Mouse (Mus musculus) skeletal muscle tissue, adult 2 months (tissue): Measurements from ENCODE around the gene 1700123O20Rik.

ENCODE experiments used
- DNase-seq: peaks from one replicate; pipeline ENCODE4 v3.0.0-alpha.2; 2012; ENCODE audit warnings: low read depth, low spot score

The 1700123O20Rik gene

DNA sequence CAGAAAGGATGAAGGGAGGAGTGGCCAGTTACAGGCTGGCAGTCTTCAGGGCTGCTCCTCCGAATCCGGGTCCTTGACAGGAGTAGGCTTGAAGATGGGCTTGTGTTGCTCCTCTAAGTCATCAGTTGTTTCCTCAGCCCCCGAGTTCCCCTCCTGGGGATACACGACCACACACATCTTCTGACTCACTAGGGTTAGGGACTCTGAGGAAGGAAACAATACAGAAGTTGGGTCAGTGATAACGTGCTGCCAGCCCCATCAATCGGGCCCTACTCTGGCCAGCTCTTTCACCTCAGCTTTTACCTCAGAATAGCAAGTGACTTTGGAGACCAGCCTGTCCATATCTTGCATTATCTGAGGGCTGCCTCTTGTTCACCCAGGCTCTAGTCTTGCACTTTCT, 38.0 kb downstream of the 1700123O20Rik start:
- no peak for DNase-seq

DNA sequence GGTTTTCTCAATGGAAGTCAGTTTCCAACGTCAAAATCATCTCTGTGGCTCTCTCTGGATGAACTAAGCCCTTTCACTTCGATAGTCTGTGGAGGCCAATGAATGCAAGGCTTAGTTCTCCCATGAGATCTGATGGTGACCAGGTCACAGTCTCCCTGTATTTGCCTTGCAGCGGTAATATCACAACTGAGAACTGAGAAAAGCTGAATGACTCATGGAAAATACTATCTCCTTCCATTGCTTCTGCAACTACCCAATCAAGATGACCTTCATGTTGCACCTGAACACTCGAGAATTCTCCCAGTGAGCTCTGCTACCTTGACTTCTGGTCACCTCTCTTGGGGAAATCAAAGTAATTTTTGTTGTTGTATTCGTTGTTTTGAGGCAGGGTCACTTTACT, 41.5 kb downstream of the 1700123O20Rik start:
- no peak for DNase-seq

DNA sequence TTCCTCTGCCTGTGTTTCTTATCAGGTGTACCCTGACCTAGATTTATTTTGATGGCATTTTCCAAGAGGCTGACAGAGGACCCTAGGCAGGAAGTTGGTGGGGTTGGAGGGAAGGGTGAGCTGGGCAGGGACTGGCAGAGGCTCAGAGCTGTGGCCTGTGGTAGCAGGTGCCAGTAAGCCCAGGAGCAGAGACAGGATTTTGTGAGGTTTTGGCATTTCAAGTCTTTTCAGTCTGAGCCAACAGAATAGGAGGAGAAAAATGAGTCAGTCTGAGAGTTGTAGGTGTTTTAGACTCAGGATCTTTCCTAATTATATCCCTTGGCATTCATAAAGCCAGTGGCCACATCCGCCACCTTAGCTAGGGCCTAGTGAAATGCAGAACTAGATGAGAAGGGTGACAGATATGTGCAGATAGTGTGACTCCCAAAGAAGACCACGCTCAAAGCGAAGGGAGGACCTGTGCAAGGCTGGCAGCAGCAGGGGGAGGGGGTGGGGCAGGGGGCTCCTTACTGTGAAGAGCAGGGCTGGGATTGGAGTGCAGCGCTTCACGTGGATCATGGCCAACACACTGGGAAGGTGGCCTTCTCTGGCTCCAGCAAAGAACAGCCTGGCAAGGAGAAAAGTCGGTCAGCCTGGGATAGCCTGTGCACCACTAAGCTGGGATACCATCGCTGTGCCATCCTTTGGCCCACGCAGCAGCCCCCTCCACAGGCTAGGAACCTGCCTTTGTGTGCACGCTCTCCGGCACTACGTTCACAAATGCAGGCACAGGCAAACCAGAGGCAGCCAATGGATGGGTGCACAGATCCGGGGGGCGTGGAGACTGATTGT, 43.0 kb downstream of the 1700123O20Rik start:
- no peak for DNase-seq

DNA sequence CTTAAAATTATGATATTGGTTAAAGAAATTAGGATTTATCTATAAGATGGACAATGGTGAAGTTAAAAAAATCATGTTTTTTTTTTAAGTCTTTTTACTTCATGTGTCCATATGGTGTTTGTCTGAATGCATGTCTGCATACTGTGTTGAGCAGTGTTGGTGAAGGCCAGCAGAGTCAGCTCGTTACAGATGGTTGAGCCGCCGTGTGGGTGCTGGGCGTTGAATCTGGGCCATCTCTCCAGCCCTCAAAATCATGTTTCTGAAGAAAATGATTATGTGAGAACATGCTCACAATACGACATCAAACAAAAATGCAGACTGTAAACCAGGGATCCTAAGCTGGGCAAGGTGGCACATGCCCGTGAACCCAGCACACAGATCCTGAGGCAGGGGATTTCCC, 44.3 kb downstream of the 1700123O20Rik start:
- DNase-seq: no peak

DNA sequence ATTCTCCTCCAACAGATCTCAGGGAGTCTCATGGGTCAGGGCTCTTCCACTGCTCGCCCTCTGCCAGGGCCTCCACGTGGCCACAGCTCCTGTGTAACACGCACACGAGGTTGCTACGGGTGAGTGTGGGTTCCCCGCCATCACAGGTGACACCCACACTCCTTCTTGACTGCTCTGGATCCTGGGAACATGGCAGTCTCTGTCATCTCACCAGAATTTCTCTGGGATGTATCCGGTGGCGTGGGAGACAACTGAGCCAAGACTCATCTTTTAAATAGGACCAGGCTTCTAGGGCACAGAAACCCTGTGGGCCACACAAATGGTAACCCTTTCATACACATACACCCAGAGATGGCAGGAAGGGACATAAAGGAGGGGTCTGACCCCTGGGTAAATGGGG, 46.2 kb downstream of the 1700123O20Rik start:
- no peak for DNase-seq

DNA sequence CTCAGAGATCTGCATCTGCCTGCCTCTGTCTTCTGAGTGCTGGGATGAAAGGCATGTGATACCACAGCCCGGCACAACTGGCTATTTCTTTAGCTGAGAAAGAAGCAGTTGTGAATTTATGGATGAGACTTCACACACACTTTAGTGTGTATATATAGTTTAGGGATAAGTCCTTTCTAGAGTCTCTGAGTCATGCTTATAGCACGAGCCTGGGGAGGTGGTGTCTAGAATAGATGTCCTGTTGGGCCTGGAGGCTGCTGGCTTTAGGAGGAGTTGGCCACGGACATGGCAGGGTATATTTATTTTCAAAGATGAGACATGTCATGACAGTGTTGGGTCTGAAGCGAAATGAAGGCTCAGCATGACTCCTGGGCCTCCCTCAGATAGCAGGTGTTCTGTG, 48.0 kb downstream of the 1700123O20Rik start:
- DNase-seq: no peak

DNA sequence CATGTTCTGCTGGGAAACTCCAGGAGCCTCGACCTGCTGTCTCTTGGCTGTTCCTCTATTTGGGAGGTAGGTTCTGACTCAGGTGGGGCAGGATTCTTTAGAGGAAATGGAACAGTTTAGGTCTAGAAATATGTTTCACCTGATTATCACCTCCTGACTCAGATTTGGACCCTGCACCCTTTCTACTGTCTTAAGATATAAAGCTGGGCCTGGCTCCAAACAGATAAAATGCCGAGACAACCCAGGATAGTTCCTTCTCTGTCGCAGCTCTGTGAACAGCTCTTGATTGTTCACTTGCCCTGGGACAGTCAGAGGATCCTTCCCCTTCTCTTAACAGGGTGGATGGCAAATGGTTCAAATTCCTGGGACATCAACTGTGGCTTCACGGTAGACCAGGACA, 49.2 kb downstream of the 1700123O20Rik start:
- no peak for DNase-seq

DNA sequence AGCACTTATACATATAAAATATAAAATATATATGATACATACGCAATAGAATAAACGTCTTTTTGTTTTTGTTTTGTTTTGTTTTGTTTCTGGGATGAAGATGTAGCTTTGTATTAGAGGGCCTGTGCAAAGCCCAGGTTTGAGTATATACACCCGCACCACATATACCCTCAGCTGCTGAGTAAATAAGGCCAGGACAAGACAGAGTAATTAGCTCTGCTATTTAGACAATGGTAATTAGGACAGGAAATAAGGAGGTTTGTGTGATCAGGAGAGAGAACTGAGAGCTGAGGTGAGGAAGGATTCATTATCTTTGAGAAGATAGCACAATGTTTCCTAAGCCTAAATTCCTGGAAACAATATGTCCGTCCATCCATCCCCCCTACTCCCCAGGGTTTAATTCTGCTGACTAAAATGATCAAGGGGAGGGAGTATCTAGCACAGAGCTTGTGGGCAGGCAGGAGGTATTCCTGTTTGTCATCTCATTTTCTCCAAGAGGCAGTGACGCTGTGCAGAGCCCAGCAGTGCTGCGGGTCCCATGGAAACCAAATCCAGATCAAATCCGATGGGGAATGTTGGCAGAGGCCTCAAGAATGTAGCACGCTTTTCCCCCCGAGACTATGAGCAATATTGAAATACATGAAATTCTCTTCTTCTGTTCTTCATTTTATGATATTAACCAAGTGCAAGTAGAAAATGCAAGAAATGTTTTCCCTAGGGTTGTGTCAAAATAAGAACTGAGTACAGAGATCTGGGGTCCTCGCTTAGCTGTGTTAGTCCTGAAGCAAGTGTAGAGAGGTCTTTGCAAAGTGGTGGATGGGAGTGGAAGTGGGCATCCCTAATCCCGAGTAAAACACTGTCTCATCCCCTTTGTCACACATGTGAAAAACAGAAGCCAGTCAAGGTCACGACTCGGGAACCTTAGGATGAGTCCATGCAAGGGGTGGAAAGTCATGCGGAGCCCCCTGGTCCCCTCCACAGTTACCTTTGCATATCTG, 50.8 kb downstream of the 1700123O20Rik start:
- DNase-seq: no peak

DNA sequence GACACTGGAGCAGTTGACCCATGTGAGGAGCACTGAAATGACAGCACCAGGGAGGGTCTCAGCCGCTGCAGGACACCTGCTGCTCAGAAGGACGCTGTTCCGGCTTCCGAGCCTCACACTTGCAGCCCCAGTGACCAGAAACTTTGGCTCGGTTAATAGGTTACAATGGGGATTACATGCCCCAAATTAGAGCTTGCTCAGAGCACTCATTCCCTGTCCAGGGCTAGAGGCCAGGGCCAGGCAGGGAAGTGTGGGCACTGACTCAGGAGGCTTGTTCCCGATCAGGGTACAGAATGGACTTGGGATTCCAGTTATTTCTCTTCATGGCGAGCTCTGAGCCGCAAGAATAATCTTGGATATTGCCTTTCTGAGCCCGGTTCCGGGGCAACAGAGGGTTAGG, 51.6 kb downstream of the 1700123O20Rik start:
- DNase-seq: no peak
